Mouse (Mus musculus): Measurements from ENCODE around the gene Nos1.
"Not testable (repeated sequence)": the region's sequence is repeated elsewhere in the genome, so short reads cannot be mapped to it uniquely, and the experiment has no call there.

Gene Nos1

DNA sequence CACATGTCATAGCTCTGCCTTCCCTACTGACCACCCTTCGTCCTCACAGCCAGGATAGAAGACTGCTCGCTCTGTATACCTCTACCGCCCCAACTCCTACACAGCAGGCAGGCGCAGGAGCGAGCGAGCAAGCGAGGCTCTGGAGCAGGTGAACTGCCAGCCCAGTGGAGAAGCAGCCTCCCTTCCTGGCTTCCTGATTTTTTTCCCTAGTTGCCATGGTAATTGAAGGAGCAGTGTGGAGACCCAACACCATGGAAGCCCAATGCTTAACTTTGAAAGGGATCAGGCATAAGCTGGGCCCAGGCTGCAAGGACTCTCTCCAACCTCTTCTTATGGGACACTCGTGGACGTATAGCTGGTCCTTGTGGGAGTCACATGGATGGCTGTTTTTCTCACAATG is 59.4 kb downstream of the Nos1 start:
- no peak for DNase-seq

GRCm38 (mm10) chr5:117840988-117841387 is 60.2 kb downstream of the Nos1 start:
- no peak for DNase-seq

- peak; percentile 24 to 34 for DNase-seq
Measured at GRCm38 (mm10) chr5:117841651-117842347, 61.0 kb downstream of the Nos1 start.

GRCm38 (mm10) chr5:117842699-117843098 is 61.9 kb downstream of the Nos1 start:
- DNase-seq = no peak

DNA sequence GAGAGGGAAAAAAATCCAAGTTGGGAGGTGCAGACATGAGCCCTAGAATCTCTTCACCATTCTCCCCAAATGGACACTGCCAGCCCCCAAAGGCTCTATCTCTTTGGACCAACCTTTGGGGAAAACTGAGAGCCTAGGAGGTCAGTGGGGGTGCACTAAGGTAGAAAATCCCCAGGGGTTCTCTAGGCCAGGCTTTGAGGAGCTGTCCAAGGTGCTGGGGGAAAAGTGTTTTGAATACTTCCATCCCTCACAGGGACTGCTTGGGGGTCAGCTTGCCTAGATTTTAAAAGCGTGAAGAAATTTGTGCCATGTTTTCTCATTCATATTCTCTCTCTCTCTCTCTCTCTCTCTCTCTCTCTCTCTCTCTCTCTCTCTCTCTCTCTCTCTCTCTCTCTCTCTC is 63.8 kb downstream of the Nos1 start:
- peak in 1 of 2 experiments; percentile 46 for DNase-seq

DNA sequence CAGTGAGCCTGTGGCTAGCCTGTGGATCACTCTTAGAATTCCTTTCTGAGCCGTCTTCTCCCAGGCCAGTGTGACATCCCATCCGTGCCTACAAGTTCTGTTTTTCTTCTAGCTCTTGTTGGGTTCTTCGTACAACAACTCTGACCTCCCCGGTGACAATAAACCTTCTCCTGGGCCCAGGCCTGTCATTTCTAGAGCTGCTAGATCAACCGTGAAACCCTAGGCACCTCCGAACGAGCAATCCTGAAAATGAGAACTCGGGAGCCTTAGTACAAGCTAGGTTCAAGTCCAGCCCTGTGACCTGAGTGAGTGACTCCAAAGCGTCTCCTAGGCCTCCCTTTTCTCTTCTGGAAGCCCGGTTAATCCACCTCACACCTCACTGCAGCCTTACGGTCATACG is 69.6 kb downstream of the Nos1 start:
- DNase-seq = no peak

DNA sequence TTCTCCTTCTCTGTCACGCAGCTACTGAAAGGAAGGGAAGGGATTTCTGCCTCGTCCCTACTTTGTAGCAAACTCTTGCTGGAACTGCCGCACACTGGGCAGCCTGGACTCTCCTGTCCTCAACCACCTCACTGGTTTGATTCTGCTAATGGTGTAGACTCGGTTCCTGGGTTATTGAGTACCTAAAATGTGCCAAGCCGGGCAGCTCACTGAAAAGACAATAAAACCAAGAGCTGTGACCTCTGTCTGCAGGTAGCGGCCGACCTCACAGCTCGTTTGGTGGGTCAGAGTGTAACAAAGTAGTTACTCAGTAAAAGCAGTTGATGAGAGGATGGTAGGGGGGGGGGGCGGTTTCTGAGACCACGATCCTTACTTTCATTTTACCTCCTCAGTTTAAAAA is 72.9 kb downstream of the Nos1 start:
- peak; percentile 26 to 35 for DNase-seq

DNA sequence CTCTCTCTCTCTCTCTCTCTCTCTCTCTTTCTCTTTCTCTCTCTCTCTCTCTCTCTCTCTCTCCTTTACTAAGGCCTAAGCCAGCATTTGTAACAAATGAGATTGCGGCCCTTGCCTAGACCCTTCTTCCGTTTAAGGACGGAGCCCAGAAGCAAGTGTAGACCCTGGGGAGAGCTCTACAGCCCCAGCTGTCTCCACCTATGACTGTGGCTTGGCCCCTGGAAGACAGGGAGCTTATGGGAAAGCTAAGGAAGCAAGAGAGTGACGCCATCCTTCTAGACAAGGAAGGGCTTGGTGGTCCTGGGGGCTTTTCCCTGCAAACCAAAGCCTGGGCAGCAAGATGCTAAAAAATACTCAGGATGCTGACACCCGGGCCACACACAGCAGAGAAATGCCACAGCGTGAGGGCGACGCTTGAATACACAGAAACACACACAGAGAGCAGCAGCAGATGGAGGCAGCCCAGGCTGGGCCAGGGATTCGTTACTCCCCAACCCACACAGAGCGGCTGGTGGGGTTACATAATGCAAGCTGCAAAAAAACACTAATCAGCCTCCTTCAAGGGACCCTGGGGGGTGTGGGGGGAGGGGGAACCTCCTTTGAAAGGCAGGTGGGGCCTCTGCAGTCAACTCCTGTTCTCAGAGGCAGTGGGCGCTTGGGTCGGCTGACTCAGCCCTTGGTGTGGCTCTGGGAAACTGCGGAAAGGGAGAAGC is 83.9 kb downstream of the Nos1 start:
- no peak for DNase-seq

DNA sequence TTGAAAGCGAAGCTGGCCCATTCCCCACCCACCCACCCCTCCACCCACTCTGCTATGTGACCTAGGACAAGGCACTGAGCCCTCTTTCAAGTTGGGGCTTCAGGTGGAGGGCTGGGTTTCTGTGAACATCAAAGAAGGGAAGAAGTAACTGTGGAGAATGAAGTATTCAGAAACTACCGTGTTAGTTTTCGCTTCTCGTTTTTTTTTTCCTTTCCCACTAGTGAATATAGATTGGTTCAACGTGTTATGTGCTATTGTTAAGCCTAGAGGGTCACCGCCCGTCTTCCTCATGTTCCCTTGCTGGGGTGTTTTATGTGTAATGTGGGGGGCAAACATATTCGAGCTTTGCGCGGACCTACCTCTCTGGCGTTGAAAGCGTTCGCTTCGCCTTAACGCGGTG is 85.0 kb downstream of the Nos1 start:
- no peak for DNase-seq

DNA sequence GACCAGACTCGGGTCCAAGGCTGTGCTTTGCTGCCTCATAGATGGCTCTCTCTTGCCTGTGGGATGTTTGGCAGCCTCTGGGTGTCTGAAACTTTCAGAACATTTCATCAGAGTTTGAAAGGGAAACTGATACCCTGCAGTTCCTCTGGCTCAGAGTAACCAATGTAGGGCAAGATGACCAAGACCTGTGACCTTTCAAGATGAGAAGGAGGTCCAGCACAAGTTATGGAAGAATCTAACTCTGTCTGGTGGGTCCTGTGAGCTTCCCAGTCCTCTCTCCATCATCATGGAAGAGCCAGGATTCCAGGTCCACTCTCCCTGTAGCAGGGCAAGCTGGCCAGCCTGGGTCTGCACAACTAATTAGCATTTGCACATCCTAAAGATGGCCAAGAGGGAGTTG is 90.8 kb downstream of the Nos1 start:
- no peak for DNase-seq

- no peak for DNase-seq
Measured at GRCm38 (mm10) chr5:117873807-117874206, 93.0 kb downstream of the Nos1 start.

DNA sequence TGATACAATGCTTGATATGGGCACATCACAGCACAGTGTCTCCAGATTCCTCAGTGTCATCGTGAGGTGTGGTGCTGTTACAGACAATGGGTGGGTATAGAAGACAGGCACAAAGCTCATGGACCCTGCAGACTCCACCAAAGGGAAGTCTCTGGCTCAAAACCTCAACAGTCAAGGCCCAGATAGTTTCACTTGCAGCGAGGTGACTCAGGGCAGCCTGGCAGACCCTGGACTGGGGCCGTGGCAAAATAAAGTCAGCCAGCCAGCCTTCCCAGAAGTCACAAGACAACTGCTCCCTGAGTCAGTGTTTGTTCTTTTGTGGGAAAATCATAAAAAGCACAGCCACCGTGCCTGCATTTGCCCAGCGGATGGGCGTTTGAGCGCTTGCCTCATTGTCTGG is 93.4 kb downstream of the Nos1 start:
- DNase-seq = no peak

GRCm38 (mm10) chr5:117879136-117879535 is 98.3 kb downstream of the Nos1 start:
- no peak for DNase-seq

- no peak for DNase-seq
Measured at GRCm38 (mm10) chr5:117880916-117881555, 100.2 kb downstream of the Nos1 start.

- DNase-seq = not testable (repeated sequence)
Measured at GRCm38 (mm10) chr5:117882411-117882810, 101.6 kb downstream of the Nos1 start.

DNA sequence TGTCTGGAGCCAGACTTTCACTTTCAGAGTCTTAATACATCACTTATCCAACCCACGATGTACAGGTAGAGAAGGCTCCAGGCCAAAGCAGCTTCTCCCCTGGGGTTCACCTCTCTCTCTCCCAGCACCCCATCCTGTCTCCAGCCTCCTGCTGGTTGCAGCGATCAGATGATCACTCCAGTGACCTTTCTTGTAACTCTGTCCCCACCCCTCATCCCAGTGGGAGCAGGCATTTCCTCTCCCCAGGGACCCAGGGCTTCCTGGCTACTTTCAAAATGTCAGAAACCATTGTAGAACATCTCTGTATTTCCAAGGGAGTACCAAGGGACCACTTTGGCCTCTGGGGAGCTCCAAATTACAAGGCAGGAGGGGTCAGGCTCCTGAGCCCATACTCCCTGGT is 104.2 kb downstream of the Nos1 start:
- peak; percentile 11 to 14 for DNase-seq

DNA sequence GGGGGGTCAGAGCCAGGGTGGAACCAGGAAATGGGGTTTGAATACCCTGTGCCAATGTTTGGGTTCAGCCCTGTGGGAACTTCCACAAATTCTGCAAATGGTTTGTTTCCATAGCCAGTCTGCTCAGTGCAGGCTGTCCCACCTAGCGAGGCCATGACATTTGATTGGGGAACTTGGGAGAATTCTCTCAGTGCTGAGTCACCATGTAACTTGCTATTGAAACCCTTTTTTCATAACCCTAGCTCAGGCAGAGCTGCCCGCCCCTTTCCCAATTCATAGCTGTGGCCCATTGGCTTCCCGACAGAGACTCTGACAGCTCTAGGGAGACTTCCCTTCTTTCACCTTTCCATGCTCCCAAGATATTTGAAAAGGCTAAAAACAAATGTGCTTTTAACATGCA is 107.3 kb downstream of the Nos1 start:
- DNase-seq = no peak

DNA sequence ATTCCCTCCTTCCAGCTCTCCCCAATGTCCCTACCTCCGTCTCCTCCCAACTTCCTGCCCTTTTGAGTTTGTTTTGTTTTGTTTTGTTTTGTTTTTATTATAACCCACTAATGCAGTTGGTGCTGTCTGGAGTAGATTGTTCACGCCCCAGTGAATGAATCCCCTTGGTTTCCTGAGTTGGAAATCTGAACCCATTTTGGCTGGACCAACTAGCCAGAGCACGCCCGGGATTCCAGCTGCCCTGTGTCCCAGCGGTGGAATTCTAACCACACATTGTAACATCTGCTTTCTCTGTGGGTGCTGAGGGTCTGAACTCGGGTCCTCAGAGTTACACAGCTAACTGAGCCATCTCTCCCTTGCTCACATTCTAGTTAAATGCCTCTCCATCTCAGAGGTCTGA is 108.1 kb downstream of the Nos1 start:
- DNase-seq = no peak

GRCm38 (mm10) chr5:117889571-117889970 is 108.7 kb downstream of the Nos1 start:
- DNase-seq = peak; percentile 43 to 60

DNA sequence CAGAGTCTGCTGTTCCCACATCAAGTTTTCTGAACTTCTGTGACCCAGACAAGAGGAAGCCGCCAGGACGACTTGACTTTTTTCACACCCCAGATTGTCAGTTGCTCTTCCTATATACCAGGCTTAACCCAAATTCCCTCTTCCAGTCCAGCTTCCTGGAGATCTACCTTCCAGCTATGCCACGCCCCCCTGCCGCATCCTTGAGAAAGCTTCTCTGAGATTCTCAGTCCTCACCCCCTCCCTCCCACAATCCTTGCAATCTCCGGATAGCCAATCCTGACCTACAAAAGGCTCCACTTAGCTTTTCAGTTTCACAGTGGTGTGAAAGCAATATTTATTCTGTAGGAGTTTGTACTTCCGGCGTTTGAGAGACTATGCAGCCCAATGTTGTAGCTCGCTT is 110.0 kb downstream of the Nos1 start:
- DNase-seq = no peak

GRCm38 (mm10) chr5:117891545-117891944 is 110.7 kb downstream of the Nos1 start:
- no peak for DNase-seq

- no peak for DNase-seq
Measured at GRCm38 (mm10) chr5:117894050-117894449, 113.2 kb downstream of the Nos1 start.

DNA sequence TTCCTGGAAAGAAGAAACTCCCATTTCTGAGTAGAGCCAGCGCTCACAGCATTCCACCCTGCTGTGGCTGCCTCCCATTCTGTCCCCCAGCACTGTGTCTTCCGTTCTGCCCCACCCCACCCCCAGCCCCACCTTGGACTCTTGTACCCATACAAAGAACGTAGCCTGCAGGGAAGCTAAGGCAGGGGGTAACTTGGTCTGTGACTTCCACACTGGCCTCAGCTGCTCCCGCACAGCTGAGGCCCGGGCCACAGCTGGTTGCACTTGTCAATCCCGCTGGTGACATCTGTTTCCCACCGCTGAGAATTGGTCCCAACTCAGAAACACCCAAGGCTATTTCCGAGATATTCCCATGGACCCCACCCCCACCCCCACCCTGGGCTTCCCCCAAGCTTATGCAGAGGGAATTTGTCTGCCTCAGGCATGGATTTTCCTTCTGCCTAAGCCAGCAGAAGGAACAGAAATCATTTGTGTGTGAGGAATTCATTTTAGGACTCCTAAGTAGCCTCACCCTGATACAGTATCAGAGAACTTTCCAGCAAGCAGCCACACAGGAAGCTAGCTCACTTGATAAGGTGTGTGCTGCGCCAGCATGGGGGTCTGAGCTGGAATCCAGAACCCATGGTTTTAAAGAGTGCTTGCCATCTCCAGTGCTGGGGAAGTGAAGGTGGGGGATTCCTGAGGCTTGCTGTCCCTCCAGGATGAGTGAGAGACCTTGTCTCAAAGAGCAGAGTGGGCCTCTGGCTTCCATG is 117.4 kb downstream of the Nos1 start:
- DNase-seq = peak in 1 of 2 experiments; percentile 5
